Mouse (Mus musculus): ENCODE data around the gene Hoxc13.

- TF ChIP-seq CTCF (IDR thresholded peaks at IDR 0.05; ENCODE audit: low read depth, low read length) (no peak), TAL1 (conservative IDR thresholded peaks at IDR 0.05; ENCODE audit: low read depth, low read length) (no peak), POLR2AphosphoS5 (IDR thresholded peaks at IDR 0.05; ENCODE audit: insufficient replicate concordance, low read depth, low read length) (no peak), GATA1 (IDR thresholded peaks at IDR 0.05; ENCODE audit: borderline replicate concordance, low read length) (no peak)
Measured at GRCm38 (mm10) chr15:102934438-102934837, 13.5 kb downstream of the Hoxc13 start.
